Mouse (Mus musculus): Measurements from ENCODE around the gene Bloc1s5.

DNA sequence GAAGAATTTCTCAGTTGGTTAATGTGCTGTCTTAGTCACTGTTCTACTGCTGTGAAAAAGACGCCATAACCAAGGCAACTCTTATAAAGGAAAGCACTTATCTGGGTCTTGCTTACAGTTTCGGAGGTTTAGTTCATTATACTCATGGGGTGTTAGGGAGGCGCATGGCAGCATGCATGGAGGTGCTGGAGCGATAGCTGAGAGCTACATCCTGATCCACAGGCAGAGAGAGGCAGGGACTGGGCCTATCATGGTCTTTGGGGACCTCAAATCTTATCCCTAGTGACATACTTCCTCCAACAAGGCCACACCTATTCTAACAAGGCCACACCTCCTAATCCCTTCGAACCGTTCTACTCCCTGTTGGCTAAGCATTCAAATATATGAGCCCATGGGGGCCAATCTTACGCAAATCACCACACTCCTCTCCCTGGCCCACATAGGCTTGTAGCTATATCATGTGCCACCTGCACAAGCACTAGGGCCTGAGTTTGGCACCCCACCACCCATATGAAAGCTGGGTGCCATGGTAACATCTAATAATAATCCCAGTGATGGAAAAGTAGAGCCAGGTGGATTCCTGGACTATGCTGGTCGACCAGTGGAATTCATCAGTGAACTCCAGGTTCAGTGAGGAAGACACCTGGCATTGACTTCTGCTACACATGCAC lies 91.3 kb downstream of the Bloc1s5 start:
- TF ChIP-seq CTCF (IDR thresholded peaks at IDR 0.05; ENCODE audit: borderline replicate concordance, insufficient read depth, low read depth, low read length), result no peak
- TF ChIP-seq POLR2A (IDR thresholded peaks at IDR 0.05; ENCODE audit: borderline replicate concordance, insufficient read depth, low read length), result no peak
